Mouse (Mus musculus) liver, postnatal 0 days (tissue): ENCODE measurements around the gene Wfs1.

Experiments used
- CTCF ChIP-seq: sonication (generic); IDR thresholded peaks from 2 replicates; pipeline ENCODE4 v1.5.1; 2016; ENCODE audit warnings: antibody characterized with exemption, low read depth
- EP300 ChIP-seq: IDR thresholded peaks from 2 replicates; pipeline ENCODE4 v1.6.1; 2016; ENCODE audit warnings: antibody characterized with exemption, low read depth, mild to moderate bottlenecking

DNA sequence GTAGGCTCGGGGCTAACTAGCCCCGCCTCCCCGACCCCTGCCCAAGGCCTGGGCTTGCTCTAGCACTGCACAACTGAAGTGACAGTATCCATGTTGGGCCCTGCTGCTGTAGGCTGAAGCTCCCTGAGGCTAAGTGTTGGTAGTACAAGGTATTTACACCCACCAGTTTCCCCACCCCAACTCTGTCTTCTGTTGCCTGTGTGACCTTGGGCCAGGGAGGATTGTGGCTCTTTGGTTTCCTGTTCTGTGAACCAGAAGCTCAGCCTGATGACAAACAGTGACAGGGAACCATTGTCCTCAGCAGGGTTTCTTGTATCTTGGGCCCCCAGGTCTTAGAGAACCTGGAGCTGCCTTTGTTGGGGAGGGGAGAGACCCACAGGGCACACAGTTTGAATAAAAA, 47.9 kb upstream of the Wfs1 start:
- TF ChIP-seq CTCF: no peak
- no peak for TF ChIP-seq EP300
